ENCODE assay signal across 11 mouse cellular contexts in the genomic region with DNA sequence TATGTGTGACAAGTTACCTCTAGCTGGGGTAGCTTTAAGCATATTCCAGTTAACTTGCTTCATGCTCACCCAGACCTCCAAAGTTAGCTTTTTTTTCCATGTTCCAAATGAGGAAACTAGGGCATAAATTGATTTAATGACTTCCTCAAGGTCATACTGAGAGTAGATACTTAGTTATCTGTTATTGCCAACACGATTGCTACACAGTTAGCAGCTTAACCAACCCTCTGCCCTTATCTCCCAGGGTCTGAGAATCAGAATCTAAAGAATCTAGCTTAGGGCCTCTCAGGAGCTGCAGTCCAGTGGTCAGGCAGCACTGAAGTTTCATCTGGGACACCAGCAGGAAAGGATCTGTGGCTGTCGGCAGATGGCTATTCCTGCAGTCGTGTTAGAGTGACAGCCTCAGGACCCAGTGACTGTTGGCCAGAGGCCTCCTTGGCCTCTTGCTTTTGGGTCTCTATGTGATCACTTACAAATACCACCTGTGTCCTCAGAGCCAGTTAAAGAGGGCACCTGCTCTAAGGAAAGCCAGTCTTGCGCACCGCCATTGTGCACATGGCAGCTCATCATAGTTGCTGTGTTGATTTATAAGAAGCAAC.
DNase-seq lines count a peak whose midpoint lies in the region; ATAC-seq and TF ChIP-seq lines count a peak whose summit lies in the region.
"Had no signal": no experiment of that assay in that cellular context is flagged by ENCODE, and none has a peak within 500 bp of the region (broad histone marks: within the 10 kb centered on the region; RNA-seq: fewer than 3 reads in every experiment).

No protein-coding gene starts in this region.

- WGBS in liver, adult 2 months = 51% methylated on average over 5 of the region's 5 CpGs
- 47% methylated on average over 5 of the region's 5 CpGs for WGBS in liver, embryonic 12.5 days (ENCODE audit: insufficient replicate concordance)
- 54% methylated on average over 5 of the region's 5 CpGs for WGBS in intestine, embryonic 14.5 days

- ATAC-seq in cerebellum, adult (ENCODE audit: insufficient number of reproducible peaks, low FRiP score, low TSS enrichment) = 0 out of 2 replicates have a peak, but pooled peaks have one; percentile 9
- no peak for ATAC-seq in liver, embryonic 12.5 days
- ATAC-seq in intestine, embryonic 14.5 days (replicated peaks; ENCODE audit: low FRiP score, low TSS enrichment, low read depth) = no peak

- TF ChIP-seq EP300 in ES-Bruce4 (IDR thresholded peaks at IDR 0.05; ENCODE audit: insufficient read depth, low read depth, low read length) = no peak

- H3K4me2 ChIP-seq in liver, embryonic 12.5 days = no peak overlapping the region
- H3K4me2 ChIP-seq in intestine, embryonic 14.5 days (ENCODE audit: low read length) = no peak overlapping the region
- H3K4me2 ChIP-seq: embryonic facial prominence, embryonic 13.5 days; liver, embryonic 15.5 days had no signal

- H3K4me3 ChIP-seq in liver, adult 2 months (ENCODE audit: insufficient read depth, low read depth, low read length) = no peak overlapping the region
- no peak overlapping the region for H3K4me3 ChIP-seq in liver, embryonic 12.5 days
- 0 out of 2 replicates have a peak overlapping the region, but pooled peaks have one; percentile 38 for H3K4me3 ChIP-seq in ES-Bruce4 (ENCODE audit: low read depth, low read length)
- no peak overlapping the region for H3K4me3 ChIP-seq in intestine, embryonic 14.5 days (ENCODE audit: low read depth, low read length)
- H3K4me3 ChIP-seq: embryonic facial prominence, embryonic 13.5 days; liver, embryonic 15.5 days had no signal

- DNase-seq in cerebellum, postnatal 4 days (ENCODE audit: low spot score in 2 of 2) = no peak
- DNase-seq in liver, adult 2 months (ENCODE audit: extremely low read depth, low read depth, low spot score) = peak; percentile 80
- no peak for DNase-seq in intestine, embryonic 14.5 days (ENCODE audit: low spot score)
- no peak for DNase-seq in urinary bladder, postnatal 25 days (ENCODE audit: low spot score)
- DNase-seq in testis, postnatal 14 days (ENCODE audit: low spot score) = no peak

- H3K9ac ChIP-seq in liver, adult 2 months (ENCODE audit: low read depth, low read length) = no peak overlapping the region
- no peak overlapping the region for H3K9ac ChIP-seq in liver, embryonic 12.5 days
- no peak overlapping the region for H3K9ac ChIP-seq in ES-Bruce4 (ENCODE audit: low read depth, poor library complexity, severe bottlenecking)
- H3K9ac ChIP-seq in intestine, embryonic 14.5 days (ENCODE audit: low read length) = no peak overlapping the region
- H3K9ac ChIP-seq: embryonic facial prominence, embryonic 13.5 days; liver, embryonic 15.5 days had no signal

- peaks cover 12% of the 10 kb centered on the region; the same call in 1 of the 2 replicates for H3K4me1 ChIP-seq in liver, adult 2 months (ENCODE audit: control insufficient read depth, insufficient read depth, low read length)
- H3K4me1 ChIP-seq in liver, embryonic 12.5 days = peaks cover 23% of the 10 kb centered on the region
- H3K4me1 ChIP-seq in ES-Bruce4 (ENCODE audit: control insufficient read depth, insufficient read depth, low read length) = no peaks in the 10 kb centered on the region
- H3K4me1 ChIP-seq in intestine, embryonic 14.5 days (replicated peaks; ENCODE audit: control insufficient read depth, insufficient read depth, low read length) = peaks cover 20% of the 10 kb centered on the region

- H3K9me3 ChIP-seq in liver, embryonic 12.5 days (replicated peaks) = no peaks in the 10 kb centered on the region
- no peaks in the 10 kb centered on the region for H3K9me3 ChIP-seq in ES-Bruce4 (replicated peaks; ENCODE audit: control insufficient read depth, insufficient read depth, low read length, poor library complexity, severe bottlenecking)
- H3K9me3 ChIP-seq in intestine, embryonic 14.5 days (ENCODE audit: control insufficient read depth, low read length) = no peaks in the 10 kb centered on the region
- H3K9me3 ChIP-seq: embryonic facial prominence, embryonic 13.5 days; G1E; liver, embryonic 15.5 days had no signal

- H3K27me3 ChIP-seq in liver, adult 2 months (ENCODE audit: control insufficient read depth, insufficient read depth, low read length) = no peaks in the 10 kb centered on the region
- H3K27me3 ChIP-seq in liver, embryonic 12.5 days (replicated peaks) = no peaks in the 10 kb centered on the region
- H3K27me3 ChIP-seq in ES-Bruce4 (ENCODE audit: control insufficient read depth, insufficient read depth, low read length, poor library complexity, severe bottlenecking) = no peaks in the 10 kb centered on the region
- H3K27me3 ChIP-seq in intestine, embryonic 14.5 days (replicated peaks; ENCODE audit: control insufficient read depth, insufficient read depth, low read length) = no peaks in the 10 kb centered on the region
- H3K27me3 ChIP-seq: liver, embryonic 15.5 days had no signal

- H3K27ac ChIP-seq in liver, adult 2 months (replicated peaks; ENCODE audit: insufficient read depth, low read depth, low read length) = peak overlapping the region; percentile 51; the same call in 1 of the 2 replicates
- no peak overlapping the region for H3K27ac ChIP-seq in liver, embryonic 12.5 days
- H3K27ac ChIP-seq in ES-Bruce4 (ENCODE audit: insufficient read depth, low read length) = no peak overlapping the region
- peak overlapping the region; percentile 77 for H3K27ac ChIP-seq in intestine, embryonic 14.5 days (ENCODE audit: low read depth)
- H3K27ac ChIP-seq: liver, embryonic 15.5 days had no signal

- TF ChIP-seq POLR2A in liver, adult 2 months (IDR thresholded peaks at IDR 0.05; ENCODE audit: extremely low read depth, insufficient read depth, low read length) = no peak
- no peak for TF ChIP-seq POLR2A in ES-Bruce4 (IDR thresholded peaks at IDR 0.05; ENCODE audit: insufficient read depth, low read length)

- no peaks in the 10 kb centered on the region for H3K79me2 ChIP-seq in liver, adult 2 months (ENCODE audit: control insufficient read depth, insufficient read depth, low read length)

- no peaks in the 10 kb centered on the region for H3K36me3 ChIP-seq in liver, adult 2 months (ENCODE audit: control insufficient read depth, insufficient read depth, low read length)
- no peaks in the 10 kb centered on the region for H3K36me3 ChIP-seq in liver, embryonic 12.5 days
- H3K36me3 ChIP-seq in ES-Bruce4 (ENCODE audit: control insufficient read depth, insufficient read depth, low read length, poor library complexity, severe bottlenecking) = no peaks in the 10 kb centered on the region
- no peaks in the 10 kb centered on the region for H3K36me3 ChIP-seq in intestine, embryonic 14.5 days (ENCODE audit: control insufficient read depth, insufficient read depth, low read length)
- H3K36me3 ChIP-seq: embryonic facial prominence, embryonic 13.5 days; G1E; liver, embryonic 15.5 days had no signal

- no peak for TF ChIP-seq CTCF in liver, adult 2 months (IDR thresholded peaks at IDR 0.05; ENCODE audit: low read depth, low read length)
- no peak for TF ChIP-seq CTCF in ES-Bruce4 (IDR thresholded peaks at IDR 0.05; ENCODE audit: low read depth, low read length)

Comparison
In these comparisons a context has a peak if more than half of its experiments do, and no peak if none do; other contexts are left out.
1. H3K27ac ChIP-seq: peak in liver, adult 2 months (single experiment) and intestine, embryonic 14.5 days (single experiment); none in liver, embryonic 12.5 days (single experiment) and ES-Bruce4 (single experiment).